Mouse (Mus musculus) heart, embryonic 12.5 days (tissue): Measurements from ENCODE around the gene Tmem201. TPM values are rescaled to one million over a fixed set of nuclear protein-coding genes. Genes with fewer than 3 reads are reported as not detected.

Source experiments
- ATAC-seq: fragments of 200-750 bp; cut with Nextera tagmentation; 2 replicates; pipeline ENCODE4 v1.8.0; 2017; ENCODE audit warnings: moderate TSS enrichment, moderate library complexity; ENCODE audit not compliant: insufficient number of reproducible peaks, low FRiP score
- H3K27ac ChIP-seq: fragments of 300-500 bp; sonication (generic); 2 replicates; pipeline ENCODE4 v1.5.1; 2016; ENCODE audit warnings: mild to moderate bottlenecking, moderate library complexity; ENCODE audit not compliant: poor library complexity, severe bottlenecking
- H3K27me3 ChIP-seq: fragments of 300-500 bp; sonication (generic); replicated peaks from 2 replicates; pipeline ENCODE4 v1.6.1; 2016; ENCODE audit warnings: mild to moderate bottlenecking, moderate library complexity
- H3K36me3 ChIP-seq: fragments of 300-500 bp; sonication (generic); 2 replicates; pipeline ENCODE4 v1.6.1; 2016; ENCODE audit warnings: mild to moderate bottlenecking, moderate library complexity
- H3K4me1 ChIP-seq: fragments of 300-500 bp; sonication (generic); replicated peaks from 2 replicates; pipeline ENCODE4 v1.6.1; 2016; ENCODE audit warnings: mild to moderate bottlenecking
- H3K4me2 ChIP-seq: fragments of 300-500 bp; sonication (generic); 2 replicates; pipeline ENCODE4 v1.6.1; 2016; ENCODE audit warnings: mild to moderate bottlenecking, moderate library complexity
- H3K4me3 ChIP-seq: fragments of 300-500 bp; sonication (generic); 2 replicates; pipeline ENCODE4 v1.5.1; 2016; ENCODE audit warnings: mild to moderate bottlenecking
- H3K9ac ChIP-seq: fragments of 300-500 bp; sonication (generic); 2 replicates; pipeline ENCODE4 v1.6.1; 2016; ENCODE audit warnings: mild to moderate bottlenecking, moderate library complexity
- H3K9me3 ChIP-seq: fragments of 300-500 bp; sonication (generic); replicated peaks from 2 replicates; pipeline ENCODE4 v1.6.1; 2016; ENCODE audit warnings: mild to moderate bottlenecking, moderate library complexity
- WGBS: fragments of 180-500 bp; shearing (Covaris S2); methylation state at CpG from one replicate; pipeline ENCODE4 v1.1.7; 2016; 5-methylcytosine and 5-hydroxymethylcytosine counted together
- polyA plus RNA-seq: library from polyadenylated mRNA; unstranded; fragments of >200 nt; fragmentation: Nextera tagmentation; extraction: Ambion mirVana; gene quantifications from 2 replicates; pipeline ENCODE4 v1.2.1, GENCODE M21; 2016

The Tmem201 gene
- polyA plus RNA-seq, 1 experiment from 2014 or later, result 51.1 TPM

GRCm38 (mm10) chr4:149732313-149732712, 5.5 kb downstream of the Tmem201 start:
- H3K4me1 ChIP-seq, result peaks cover 67% of the 10 kb centered on the region
- no peak for ATAC-seq

DNA sequence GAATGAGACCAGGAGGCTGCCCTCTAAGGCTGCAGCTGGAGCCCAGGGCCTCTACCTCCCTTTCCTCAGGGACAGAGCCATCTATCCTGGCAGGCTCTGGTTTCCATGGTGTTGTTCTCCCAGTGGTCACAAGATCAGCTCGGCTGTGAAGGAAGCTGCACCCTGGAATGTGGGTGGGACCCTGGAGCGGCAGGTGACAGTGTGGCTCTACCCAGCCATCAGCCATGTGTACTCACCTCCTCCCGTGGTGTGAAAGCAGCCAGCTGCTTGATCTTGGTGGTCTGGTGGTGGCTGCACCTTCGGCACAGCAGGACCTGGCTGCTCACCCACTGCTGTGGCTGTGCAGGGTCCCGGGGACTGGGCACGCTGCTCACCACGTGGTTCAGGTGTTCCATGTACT, 7.0 kb downstream of the Tmem201 start:
- H3K9ac ChIP-seq, result no peak overlapping the region
- no peaks in the 10 kb centered on the region for H3K27me3 ChIP-seq
- WGBS, result 64% methylated on average over 7 of the region's 7 CpGs
- H3K36me3 ChIP-seq, result peaks cover 56% of the 10 kb centered on the region
- no peak overlapping the region for H3K27ac ChIP-seq
- no peaks in the 10 kb centered on the region for H3K9me3 ChIP-seq
- H3K4me3 ChIP-seq, result no peak overlapping the region
- no peak overlapping the region for H3K4me2 ChIP-seq
- no peak for ATAC-seq
- peaks cover 53% of the 10 kb centered on the region for H3K4me1 ChIP-seq

More at GRCm38 (mm10) chr4:149732313-149732712, 5.5 kb downstream of the Tmem201 start:
- Histone ChIP-seq H3K9me3 (no peaks in the 10 kb centered on the region), H3K36me3 (peaks cover 41% of the 10 kb centered on the region), H3K4me2 (no peak overlapping the region), H3K27ac (no peak overlapping the region), H3K4me3 (no peak overlapping the region), H3K9ac (no peak overlapping the region; the same call in 1 of the 2 replicates), H3K27me3 (no peaks in the 10 kb centered on the region)
- WGBS, result 93% methylated on average over 3 of the region's 3 CpGs

- Histone ChIP-seq H3K4me1 (peaks cover 42% of the 10 kb centered on the region), H3K27ac (no peak overlapping the region), H3K9ac (no peak overlapping the region), H3K27me3 (no peaks in the 10 kb centered on the region), H3K9me3 (no peaks in the 10 kb centered on the region), H3K36me3 (peaks cover 67% of the 10 kb centered on the region), H3K4me2 (no peak overlapping the region), H3K4me3 (no peak overlapping the region)
- no peak for ATAC-seq
- WGBS, result 76% methylated on average over 8 of the region's 8 CpGs
Measured at GRCm38 (mm10) chr4:149728810-149729209, 9.0 kb downstream of the Tmem201 start.

DNA sequence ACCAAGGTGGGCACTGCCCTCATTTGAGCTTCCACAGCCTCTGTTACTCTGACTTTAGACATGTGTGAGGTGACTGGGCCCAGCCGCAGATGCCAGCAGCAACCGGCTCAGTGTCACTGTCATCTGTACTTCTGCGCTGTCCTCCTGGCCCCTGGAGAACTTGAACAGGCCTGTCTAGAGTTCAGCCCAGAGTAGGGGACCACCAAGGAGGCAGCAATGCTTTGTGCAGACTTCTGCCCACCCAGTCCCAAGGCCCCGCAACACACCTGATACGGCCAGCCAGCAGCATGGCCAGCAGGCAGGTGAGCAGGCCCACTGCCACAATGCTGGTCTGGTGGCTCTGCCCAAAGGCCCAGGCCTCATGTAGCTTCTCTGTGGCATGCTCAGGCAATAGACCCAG, 10.2 kb downstream of the Tmem201 start:
- no peaks in the 10 kb centered on the region for H3K9me3 ChIP-seq
- H3K27me3 ChIP-seq, result no peaks in the 10 kb centered on the region
- ATAC-seq, result no peak
- peaks cover 30% of the 10 kb centered on the region for H3K4me1 ChIP-seq
- WGBS, result 93% methylated on average over 5 of the region's 5 CpGs
- H3K4me2 ChIP-seq, result no peak overlapping the region
- H3K4me3 ChIP-seq, result no peak overlapping the region
- H3K36me3 ChIP-seq, result peaks cover 75% of the 10 kb centered on the region
- no peak overlapping the region for H3K27ac ChIP-seq
- H3K9ac ChIP-seq, result no peak overlapping the region

DNA sequence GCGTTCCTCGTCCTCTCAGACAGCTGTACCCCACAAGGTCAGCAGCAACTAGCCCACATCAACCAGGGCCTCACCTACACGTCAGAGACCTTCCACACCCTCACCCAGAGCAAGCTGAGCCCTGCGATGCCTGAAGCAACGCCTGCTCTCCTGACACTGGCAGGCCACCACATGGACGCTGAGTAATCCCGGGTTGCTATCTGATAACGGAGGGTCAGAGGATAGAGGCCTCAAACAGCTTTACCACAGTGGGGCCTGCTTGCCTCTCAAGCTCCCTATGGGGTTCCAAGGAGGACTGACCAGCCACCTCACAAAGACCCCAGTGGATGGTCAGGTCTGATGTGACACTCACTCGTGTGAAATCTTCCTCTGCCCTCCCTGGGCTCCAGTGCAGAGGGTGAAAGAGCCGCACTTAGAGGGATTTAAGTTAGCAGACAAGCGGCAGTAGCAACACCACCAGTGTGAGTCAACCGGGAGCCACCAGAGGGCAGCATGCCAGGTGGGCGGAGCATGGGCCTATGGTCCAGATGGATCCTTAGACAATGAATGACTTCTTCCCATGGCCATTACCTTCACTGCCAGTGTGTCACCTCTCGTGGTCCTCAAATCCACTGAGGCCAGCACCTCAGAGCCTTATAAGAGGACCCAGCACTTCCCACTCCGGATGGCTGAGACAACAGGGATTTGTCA, 12.0 kb downstream of the Tmem201 start:
- H3K9ac ChIP-seq, result 0 out of 2 replicates have a peak overlapping the region, but pooled peaks have one; percentile 9

DNA sequence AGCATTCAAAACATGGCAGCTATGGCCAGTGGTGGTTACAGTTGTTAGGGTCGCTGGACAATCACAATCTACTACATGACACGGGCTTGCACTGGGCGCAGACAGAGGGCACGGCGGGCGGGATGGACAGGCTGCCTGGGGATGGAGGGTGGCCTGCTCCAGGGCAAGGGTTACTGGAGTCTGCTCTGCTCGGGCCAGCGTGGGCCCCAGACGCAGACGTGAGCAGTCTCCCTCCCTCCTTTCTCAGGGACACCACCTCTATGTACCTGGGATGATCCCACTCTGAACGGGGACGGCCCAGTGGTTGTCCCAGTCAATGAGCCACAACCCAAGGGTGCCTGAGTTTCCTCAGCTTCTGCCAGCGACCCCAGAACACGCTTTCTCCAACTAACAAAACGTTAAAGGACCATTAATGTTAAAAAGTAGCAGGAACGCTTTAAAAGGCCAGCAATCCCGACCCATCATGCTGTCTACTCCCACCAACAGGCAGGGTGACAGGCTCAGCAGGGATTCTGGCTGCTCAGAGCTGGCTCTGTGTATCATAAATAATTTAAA, 12.9 kb downstream of the Tmem201 start:
- no peaks in the 10 kb centered on the region for H3K27me3 ChIP-seq
- H3K27ac ChIP-seq, result no peak overlapping the region
- no peaks in the 10 kb centered on the region for H3K9me3 ChIP-seq
- H3K9ac ChIP-seq, result no peak overlapping the region
- H3K36me3 ChIP-seq, result peaks cover 82% of the 10 kb centered on the region
- ATAC-seq, result no peak
- H3K4me1 ChIP-seq, result peaks cover 12% of the 10 kb centered on the region; the same call in 1 of the 2 replicates
- WGBS, result 85% methylated on average over 17 of the region's 17 CpGs
- H3K4me3 ChIP-seq, result no peak overlapping the region
- H3K4me2 ChIP-seq, result no peak overlapping the region

More for the DNA sequence above, 12.0 kb downstream of the Tmem201 start:
- H3K4me2 ChIP-seq, result no peak overlapping the region
- no peak for ATAC-seq
- H3K36me3 ChIP-seq, result peaks cover 80% of the 10 kb centered on the region
- peaks cover 15% of the 10 kb centered on the region for H3K4me1 ChIP-seq
- WGBS, result 51% methylated on average over 15 of the region's 15 CpGs
- no peak overlapping the region for H3K4me3 ChIP-seq
- no peaks in the 10 kb centered on the region for H3K9me3 ChIP-seq
- no peaks in the 10 kb centered on the region for H3K27me3 ChIP-seq
- H3K27ac ChIP-seq, result no peak overlapping the region

DNA sequence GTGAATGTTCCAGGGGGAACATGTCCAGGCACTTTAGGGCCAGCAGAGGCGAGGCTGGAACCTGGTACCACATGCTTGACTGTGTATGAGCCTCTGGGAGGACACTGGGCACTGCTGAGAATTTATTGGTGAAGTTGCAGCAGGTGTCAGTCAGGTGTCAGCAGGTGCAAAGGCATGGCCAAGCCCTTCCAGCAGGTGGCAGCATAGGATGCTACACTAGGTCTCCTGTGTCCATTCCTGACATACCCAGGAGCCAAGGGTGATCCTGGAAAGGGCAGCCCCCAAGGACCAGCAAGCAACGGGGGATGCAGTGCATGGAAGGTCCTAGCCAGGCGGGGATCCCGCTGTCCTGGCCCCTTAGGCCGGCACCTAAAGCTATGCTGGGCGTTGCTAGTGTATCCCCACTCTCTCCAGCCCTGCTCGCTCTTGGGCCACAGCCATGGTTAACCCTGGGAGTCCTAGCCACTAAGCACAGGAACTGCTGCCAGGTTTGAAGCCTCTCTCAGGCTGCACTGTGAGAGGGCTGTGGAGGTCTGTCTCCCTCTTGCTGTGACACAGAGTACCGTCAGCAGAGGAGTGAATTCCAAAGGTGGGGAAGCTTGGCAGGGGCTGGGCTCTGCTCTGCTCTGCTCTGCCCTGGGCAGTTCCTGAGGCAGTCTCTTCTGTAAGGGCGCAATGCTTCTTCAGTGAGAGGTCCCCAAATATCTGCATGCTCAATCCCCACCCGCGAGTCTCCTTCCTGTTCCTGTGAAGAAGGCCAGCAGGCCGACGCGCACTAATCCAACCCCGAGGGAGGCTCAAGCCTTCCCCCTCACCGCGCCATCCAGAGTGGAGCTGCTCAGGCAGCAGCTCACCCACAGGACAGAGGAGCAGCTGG, 13.8 kb downstream of the Tmem201 start:
- no peak overlapping the region for H3K9ac ChIP-seq
- 75% methylated on average over 17 of the region's 17 CpGs for WGBS
- peaks cover 12% of the 10 kb centered on the region; the same call in 1 of the 2 replicates for H3K4me1 ChIP-seq
- H3K27me3 ChIP-seq, result no peaks in the 10 kb centered on the region
- H3K27ac ChIP-seq, result no peak overlapping the region
- H3K9me3 ChIP-seq, result no peaks in the 10 kb centered on the region
- no peak overlapping the region for H3K4me2 ChIP-seq
- H3K36me3 ChIP-seq, result peaks cover 82% of the 10 kb centered on the region
- ATAC-seq, result peak; percentile 53; the same call in 1 of the 2 replicates
- no peak overlapping the region for H3K4me3 ChIP-seq

- ATAC-seq, result no peak
- WGBS, result 89% methylated on average over 12 of the region's 12 CpGs
- Histone ChIP-seq H3K27me3 (no peaks in the 10 kb centered on the region), H3K4me1 (peaks cover 12% of the 10 kb centered on the region; the same call in 1 of the 2 replicates), H3K36me3 (peaks cover 85% of the 10 kb centered on the region), H3K27ac (no peak overlapping the region), H3K4me2 (no peak overlapping the region), H3K9me3 (no peaks in the 10 kb centered on the region), H3K4me3 (no peak overlapping the region), H3K9ac (no peak overlapping the region)
Measured at GRCm38 (mm10) chr4:149723021-149723390, 14.8 kb downstream of the Tmem201 start.

- no peak overlapping the region for H3K4me3 ChIP-seq
- no peaks in the 10 kb centered on the region for H3K27me3 ChIP-seq
- H3K36me3 ChIP-seq, result peaks cover 85% of the 10 kb centered on the region
- WGBS, result 88% methylated on average over 24 of the region's 24 CpGs
- no peaks in the 10 kb centered on the region for H3K9me3 ChIP-seq
- ATAC-seq, result no peak
- no peak overlapping the region for H3K9ac ChIP-seq
- H3K4me1 ChIP-seq, result peaks cover 12% of the 10 kb centered on the region; the same call in 1 of the 2 replicates
- H3K4me2 ChIP-seq, result no peak overlapping the region
- H3K27ac ChIP-seq, result no peak overlapping the region
Measured at GRCm38 (mm10) chr4:149722104-149723020, 15.5 kb downstream of the Tmem201 start.

DNA sequence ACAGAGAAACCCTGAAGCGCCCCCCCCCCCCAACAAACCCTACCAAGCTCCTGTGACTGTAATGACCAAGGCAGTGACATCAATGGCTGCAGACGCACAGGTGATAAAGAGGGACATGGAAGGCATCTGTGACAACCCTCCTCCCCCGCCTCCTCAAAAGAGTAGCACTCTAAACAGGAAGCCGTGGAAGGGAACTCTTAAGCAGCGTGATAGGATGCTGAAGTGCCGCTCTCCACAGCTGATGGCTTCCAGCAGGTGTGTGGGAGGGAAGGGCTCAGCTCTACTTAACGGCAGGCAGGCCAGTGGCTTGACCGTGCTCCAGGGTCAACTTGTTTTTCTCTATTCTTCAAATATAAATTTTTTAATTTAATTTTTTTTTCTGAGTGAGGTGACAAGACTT, 16.7 kb downstream of the Tmem201 start:
- Histone ChIP-seq H3K27me3 (no peaks in the 10 kb centered on the region), H3K4me3 (no peak overlapping the region), H3K9ac (no peak overlapping the region), H3K4me1 (peaks cover 12% of the 10 kb centered on the region; the same call in 1 of the 2 replicates), H3K36me3 (peaks cover 85% of the 10 kb centered on the region), H3K9me3 (no peaks in the 10 kb centered on the region), H3K27ac (no peak overlapping the region), H3K4me2 (no peak overlapping the region)
- no peak for ATAC-seq
- 63% methylated on average over 8 of the region's 8 CpGs for WGBS
